Mouse (Mus musculus) kidney, embryonic 14.5 days (tissue): ENCODE data around the gene Grin2b. TPM values are rescaled to one million over a fixed set of nuclear protein-coding genes. Genes with fewer than 3 reads are reported as not detected.
A peak's percentile ranks its signal among the peaks of the same experiment; 100 is the strongest.

Experiments used
- ATAC-seq: fragments of 200-750 bp; cut with Nextera tagmentation; 2 replicates; pipeline ENCODE4 v1.8.0; 2017; ENCODE audit warnings: moderate number of reproducible peaks, mild to moderate bottlenecking, moderate TSS enrichment, moderate library complexity; ENCODE audit not compliant: low FRiP score, low TSS enrichment
- H3K27ac ChIP-seq: fragments of 300-500 bp; sonication (generic); 2 replicates; pipeline ENCODE4 v1.5.1; 2014; ENCODE audit warnings: low read depth, mild to moderate bottlenecking, low read length, moderate library complexity, mixed read lengths
- H3K27me3 ChIP-seq: fragments of 300-500 bp; sonication (generic); 2 replicates; pipeline ENCODE4 v1.6.1; 2014; ENCODE audit warnings: mild to moderate bottlenecking, low read length; ENCODE audit not compliant: control insufficient read depth, insufficient read depth
- H3K36me3 ChIP-seq: fragments of 300-500 bp; sonication (generic); 2 replicates; pipeline ENCODE4 v1.6.1; 2014; ENCODE audit warnings: low read length, mixed read lengths; ENCODE audit not compliant: control insufficient read depth, insufficient read depth
- H3K4me1 ChIP-seq: fragments of 300-500 bp; sonication (generic); 2 replicates; pipeline ENCODE4 v1.6.1; 2014; ENCODE audit warnings: low read length, mixed read lengths; ENCODE audit not compliant: control insufficient read depth, insufficient read depth
- H3K4me2 ChIP-seq: fragments of 300-500 bp; sonication (generic); replicated peaks from 2 replicates; pipeline ENCODE4 v1.6.1; 2014; ENCODE audit warnings: low read depth, mild to moderate bottlenecking, low read length
- H3K4me3 ChIP-seq: fragments of 300-500 bp; sonication (generic); 2 replicates; pipeline ENCODE4 v1.5.1; 2014; ENCODE audit warnings: mild to moderate bottlenecking, low read length
- H3K9ac ChIP-seq: fragments of 300-500 bp; sonication (generic); 2 replicates; pipeline ENCODE4 v1.6.1; 2014; ENCODE audit warnings: low read depth, mild to moderate bottlenecking, low read length, moderate library complexity
- H3K9me3 ChIP-seq: fragments of 300-500 bp; sonication (generic); 2 replicates; pipeline ENCODE4 v1.6.1; 2016; ENCODE audit warnings: low read length; ENCODE audit not compliant: control insufficient read depth
- WGBS: fragments of 180-500 bp; shearing (Covaris S2); extraction: QIAGEN DNeasy Blood & Tissue Kit; methylation state at CpG from one replicate; pipeline ENCODE4 v1.1.7; 2014; 5-methylcytosine and 5-hydroxymethylcytosine counted together
- polyA plus RNA-seq: library from polyadenylated mRNA; unstranded; fragments of >200 nt; fragmentation: Nextera tagmentation; extraction: Ambion mirVana; gene quantifications from 2 replicates; pipeline ENCODE4 v1.2.1, GENCODE M21; 2014

Gene Grin2b
- polyA plus RNA-seq, 1 experiment from 2014 or later: 0.05 TPM

DNA sequence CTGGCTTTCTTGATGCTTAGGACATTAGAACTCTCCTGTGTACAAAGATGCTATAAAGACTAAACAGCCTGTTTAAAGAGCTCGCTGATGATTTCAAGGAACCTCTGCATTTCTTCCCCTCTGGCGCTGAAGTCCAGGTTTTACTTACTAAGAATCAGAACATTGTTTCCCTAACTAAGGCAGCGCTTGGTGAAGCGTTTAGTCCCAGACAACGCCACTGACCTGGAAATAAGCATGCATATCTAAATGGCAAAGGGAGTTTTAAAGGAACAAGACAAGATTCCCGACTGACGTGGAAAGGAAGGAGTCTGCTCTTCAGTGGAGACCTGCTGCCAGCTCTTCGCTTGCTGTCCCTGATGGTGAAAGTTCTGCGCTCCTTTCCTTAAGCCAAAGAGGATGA, 367.9 kb downstream of the Grin2b start:
- Histone ChIP-seq H3K4me2 (no peak overlapping the region), H3K9ac (no peak overlapping the region)
- 50% methylated on average over 9 of the region's 9 CpGs for WGBS

GRCm38 (mm10) chr6:135799949-135800348, 373.4 kb downstream of the Grin2b start:
- H3K4me3 ChIP-seq: no peak overlapping the region
- WGBS: 55% methylated on average over 8 of the region's 8 CpGs
- H3K27ac ChIP-seq: no peak overlapping the region
- no peaks in the 10 kb centered on the region for H3K36me3 ChIP-seq
- no peaks in the 10 kb centered on the region for H3K27me3 ChIP-seq
- H3K9me3 ChIP-seq: no peaks in the 10 kb centered on the region
- no peak overlapping the region for H3K9ac ChIP-seq
- ATAC-seq: no peak
- H3K4me1 ChIP-seq: peaks cover 10% of the 10 kb centered on the region; the same call in 1 of the 2 replicates
- no peak overlapping the region for H3K4me2 ChIP-seq

More for the DNA sequence above, 367.9 kb downstream of the Grin2b start:
- H3K9me3 ChIP-seq: no peaks in the 10 kb centered on the region
- ATAC-seq: no peak
- no peaks in the 10 kb centered on the region for H3K36me3 ChIP-seq
- no peaks in the 10 kb centered on the region for H3K27me3 ChIP-seq
- no peak overlapping the region for H3K4me3 ChIP-seq
- no peak overlapping the region for H3K27ac ChIP-seq
- no peaks in the 10 kb centered on the region for H3K4me1 ChIP-seq

DNA sequence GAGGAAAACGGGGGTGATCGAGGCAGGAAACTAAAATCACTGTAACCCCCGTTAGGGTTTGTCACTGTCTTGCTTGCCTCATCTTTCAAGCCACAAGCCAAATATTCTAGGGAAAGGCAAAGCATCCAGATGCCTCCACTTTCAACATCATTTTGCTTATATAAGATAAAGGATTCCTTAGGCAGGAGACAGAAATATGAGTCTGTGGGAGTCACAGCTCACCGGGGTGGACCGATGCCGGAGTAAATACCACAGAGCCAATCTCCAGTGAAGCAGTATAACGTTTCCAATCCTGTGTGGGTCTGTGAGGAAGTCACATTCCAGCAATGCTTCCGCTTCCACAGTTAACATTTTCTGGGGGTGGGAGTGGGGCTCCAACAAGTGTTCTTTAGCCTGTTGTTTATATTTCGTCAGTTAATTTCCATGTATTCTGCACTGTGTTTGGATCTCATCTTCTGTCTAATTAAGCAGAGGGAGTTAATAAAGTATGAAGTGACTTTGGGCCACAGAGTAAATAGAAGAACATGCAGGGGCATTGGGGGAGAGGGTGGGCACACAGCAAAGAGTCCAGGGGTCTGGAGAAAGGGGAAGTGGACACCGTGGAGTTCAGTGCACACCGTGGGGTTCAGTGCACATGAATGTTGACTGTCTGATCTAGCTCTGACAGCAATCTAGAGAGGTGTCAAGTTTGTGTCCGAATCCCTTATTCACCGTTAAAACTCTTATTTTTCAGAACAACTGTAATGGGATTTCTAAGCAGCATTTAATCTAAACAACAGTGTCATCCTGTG, 374.9 kb downstream of the Grin2b start:
- WGBS: 28% methylated on average over 13 of the region's 13 CpGs

DNA sequence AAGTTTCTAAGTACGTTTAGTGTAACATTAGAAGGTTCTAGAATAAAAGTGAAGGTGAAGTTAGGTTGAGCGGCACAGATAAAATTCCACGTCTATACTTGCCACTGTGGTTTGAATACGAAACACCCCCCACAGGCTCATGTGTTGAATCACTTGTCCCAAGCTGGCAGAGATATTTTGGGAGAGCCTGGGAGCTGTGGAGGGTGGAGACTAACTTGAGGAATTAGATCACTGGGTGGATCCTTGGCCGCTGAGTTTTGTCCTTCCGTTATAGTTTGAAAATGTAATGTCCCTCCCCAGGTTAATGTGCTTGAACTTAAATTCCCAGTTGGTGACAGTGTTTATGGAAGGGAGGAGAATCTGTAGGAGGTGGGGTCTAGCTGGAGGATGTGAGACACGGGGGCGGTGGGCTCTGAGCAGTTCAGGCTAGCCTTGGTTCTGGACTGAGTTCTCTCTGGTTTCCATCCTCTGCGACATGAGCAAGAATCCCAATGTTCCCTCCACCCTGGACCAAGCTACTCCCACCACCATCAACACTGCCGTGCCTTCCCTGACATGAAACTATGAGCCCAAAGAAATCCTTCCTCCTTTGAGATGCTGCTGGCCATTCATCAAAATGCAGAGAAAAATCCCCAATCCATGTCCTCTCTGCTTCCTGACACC, 375.8 kb downstream of the Grin2b start:
- peak overlapping the region; percentile 47 for H3K27ac ChIP-seq

More for the DNA sequence above, 374.9 kb downstream of the Grin2b start:
- H3K4me2 ChIP-seq: 0 out of 2 replicates have a peak overlapping the region, but pooled peaks have one; percentile 10
- peaks cover 10% of the 10 kb centered on the region; the same call in 1 of the 2 replicates for H3K4me1 ChIP-seq
- H3K9ac ChIP-seq: no peak overlapping the region
- H3K4me3 ChIP-seq: no peak overlapping the region
- no peaks in the 10 kb centered on the region for H3K27me3 ChIP-seq
- peak overlapping the region; percentile 47; the same call in 1 of the 2 replicates for H3K27ac ChIP-seq
- H3K9me3 ChIP-seq: no peaks in the 10 kb centered on the region
- ATAC-seq: peak; percentile 85
- H3K36me3 ChIP-seq: no peaks in the 10 kb centered on the region

DNA sequence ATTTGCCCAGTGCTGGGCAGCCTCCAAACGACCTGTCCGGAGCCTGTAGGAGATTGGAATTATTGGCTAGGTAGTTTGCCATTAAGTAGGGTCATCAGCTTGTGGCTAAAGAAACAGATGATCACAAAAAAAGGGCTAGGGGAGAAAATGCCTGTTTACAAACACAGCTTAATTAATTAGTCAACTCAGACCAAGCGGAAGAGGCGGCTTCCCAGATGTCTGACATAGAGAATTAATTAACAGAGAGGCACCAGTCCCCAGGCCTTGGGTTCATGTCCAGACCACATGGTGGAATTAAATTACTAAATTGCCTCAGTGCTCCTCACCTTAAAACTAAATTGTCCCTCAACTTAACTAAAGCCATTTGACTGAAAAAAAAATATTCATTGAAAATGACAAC, 376.4 kb downstream of the Grin2b start:
- Histone ChIP-seq H3K4me1 (peaks cover 10% of the 10 kb centered on the region; the same call in 1 of the 2 replicates), H3K36me3 (no peaks in the 10 kb centered on the region)
- WGBS: 79% methylated on average over 4 of the region's 4 CpGs

More for the DNA sequence above, 375.8 kb downstream of the Grin2b start:
- Histone ChIP-seq H3K27me3 (no peaks in the 10 kb centered on the region), H3K9ac (no peak overlapping the region; the same call in 1 of the 2 replicates), H3K36me3 (no peaks in the 10 kb centered on the region), H3K9me3 (no peaks in the 10 kb centered on the region), H3K4me1 (peaks cover 10% of the 10 kb centered on the region; the same call in 1 of the 2 replicates), H3K4me2 (no peak overlapping the region), H3K4me3 (no peak overlapping the region)
- 45% methylated on average over 10 of the region's 10 CpGs for WGBS
- ATAC-seq: peak; percentile 51; the same call in 1 of the 2 replicates

GRCm38 (mm10) chr6:135791412-135791811, 381.9 kb downstream of the Grin2b start:
- no peaks in the 10 kb centered on the region for H3K4me1 ChIP-seq
- no peaks in the 10 kb centered on the region for H3K36me3 ChIP-seq
- H3K9ac ChIP-seq: no peak overlapping the region
- no peak overlapping the region for H3K4me3 ChIP-seq
- H3K9me3 ChIP-seq: no peaks in the 10 kb centered on the region
- no peak overlapping the region for H3K27ac ChIP-seq
- WGBS: 89% methylated on average over 4 of the region's 4 CpGs
- ATAC-seq: no peak
- no peaks in the 10 kb centered on the region for H3K27me3 ChIP-seq
- no peak overlapping the region for H3K4me2 ChIP-seq

More for the DNA sequence above, 376.4 kb downstream of the Grin2b start:
- Histone ChIP-seq H3K9ac (no peak overlapping the region), H3K27me3 (no peaks in the 10 kb centered on the region), H3K9me3 (no peaks in the 10 kb centered on the region), H3K4me2 (no peak overlapping the region), H3K27ac (no peak overlapping the region), H3K4me3 (no peak overlapping the region)
- no peak for ATAC-seq

DNA sequence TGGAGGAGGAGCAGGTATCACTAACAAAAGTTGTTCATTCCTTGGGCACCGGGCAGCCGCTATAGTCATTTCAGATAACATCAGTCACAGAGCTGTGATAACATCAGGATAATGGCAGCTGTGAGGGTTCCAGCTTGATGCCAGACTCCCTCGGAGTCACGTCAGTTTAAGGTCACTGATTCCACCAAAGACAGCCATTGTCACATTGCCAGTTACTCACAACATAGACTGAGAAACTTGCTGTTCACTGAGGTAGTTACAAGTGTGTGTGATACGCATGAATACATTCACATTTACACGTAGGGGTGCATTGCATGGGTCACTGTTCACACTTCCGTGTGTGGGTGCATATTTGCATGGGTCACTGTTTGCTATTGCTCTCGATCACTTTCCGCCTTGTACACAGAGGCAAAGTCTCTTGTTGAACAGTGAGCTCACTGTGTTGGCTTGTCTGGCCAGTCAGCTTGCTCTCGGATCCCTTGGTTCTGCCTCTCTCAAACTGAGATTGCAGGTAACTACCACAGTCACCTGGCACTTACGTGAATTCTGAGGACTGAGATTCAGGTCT, 383.6 kb downstream of the Grin2b start:
- Histone ChIP-seq H3K4me2 (no peak overlapping the region), H3K27me3 (no peaks in the 10 kb centered on the region), H3K36me3 (no peaks in the 10 kb centered on the region), H3K4me3 (no peak overlapping the region), H3K9ac (no peak overlapping the region), H3K4me1 (no peaks in the 10 kb centered on the region), H3K9me3 (no peaks in the 10 kb centered on the region), H3K27ac (no peak overlapping the region)
- peak; percentile 70; the same call in 1 of the 2 replicates for ATAC-seq
- WGBS: 50% methylated on average over 11 of the region's 11 CpGs

- Histone ChIP-seq H3K9ac (no peak overlapping the region), H3K4me3 (no peak overlapping the region), H3K27me3 (no peaks in the 10 kb centered on the region), H3K36me3 (no peaks in the 10 kb centered on the region), H3K4me2 (no peak overlapping the region), H3K9me3 (no peaks in the 10 kb centered on the region), H3K27ac (no peak overlapping the region), H3K4me1 (no peaks in the 10 kb centered on the region)
- 92% methylated on average over 2 of the region's 2 CpGs for WGBS
- ATAC-seq: no peak
Observed at GRCm38 (mm10) chr6:135774670-135775069, 398.6 kb downstream of the Grin2b start.
